Mouse (Mus musculus): ENCODE data around the gene Eif4e1b.

GRCm38 (mm10) chr13:54760164-54760795 is 23.5 kb upstream of the Eif4e1b start:
- TF ChIP-seq CTCF (IDR thresholded peaks at IDR 0.05; ENCODE audit: low read depth): no peak
- no peak for TF ChIP-seq EP300 (IDR thresholded peaks at IDR 0.05; ENCODE audit: low read depth)

Data from liver, postnatal 0 days (tissue).